Mouse (Mus musculus): ENCODE measurements at regions not wholly inside any gene's neighbourhood (a gene's known extent, or its start where the extent isn't known, plus 50 kb on each side); places are given as distances from the start of the nearest gene placed in this dataset.

DNA sequence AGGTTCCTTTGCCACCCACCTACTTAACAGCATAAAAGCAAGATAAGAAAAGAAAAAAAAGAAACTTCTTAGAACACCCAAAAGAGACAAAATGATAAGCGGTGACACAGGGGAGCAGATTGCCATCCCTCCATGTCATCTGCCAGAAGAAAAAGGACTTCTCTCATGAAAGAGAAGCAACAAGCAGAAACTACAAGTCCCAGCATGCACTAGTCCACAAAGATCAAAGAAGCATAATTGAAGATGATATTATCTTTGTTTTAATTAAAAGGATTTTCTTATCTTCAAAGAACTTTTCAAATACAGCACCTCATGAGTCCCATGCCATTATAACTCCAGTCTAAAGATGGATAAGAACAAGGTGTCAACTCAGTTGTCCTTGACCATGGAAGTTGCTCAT is 231.0 kb upstream of the 4930412O13Rik start:
- no peak for TF ChIP-seq CTCF (IDR thresholded peaks at IDR 0.05; ENCODE audit: low read depth)
- no peak for TF ChIP-seq EP300 (IDR thresholded peaks at IDR 0.05; ENCODE audit: low read depth)
